Mouse (Mus musculus) erythroblast, embryonic 14.5 days (primary cell): ENCODE data around the gene Fbxl2. TPM values are rescaled to one million over a fixed set of nuclear protein-coding genes. Genes with fewer than 3 reads are reported as not detected.
A peak's percentile ranks its signal among the peaks of the same experiment; 100 is the strongest.

Experiments used
- H3K27me3 ChIP-seq: 2 replicates; pipeline ENCODE4 v1.6.1; 2012; ENCODE audit warnings: inconsistent platforms; ENCODE audit not compliant: control insufficient read depth
- H3K36me3 ChIP-seq: 2 replicates; pipeline ENCODE4 v1.6.1; 2012; ENCODE audit warnings: mild to moderate bottlenecking, inconsistent platforms; ENCODE audit not compliant: control insufficient read depth
- H3K4me1 ChIP-seq: 2 replicates; pipeline ENCODE4 v1.6.1; 2012; ENCODE audit warnings: inconsistent platforms; ENCODE audit not compliant: control insufficient read depth
- H3K4me3 ChIP-seq: replicated peaks from 2 replicates; pipeline ENCODE3; 2012; ENCODE audit warnings: moderate library complexity, mild to moderate bottlenecking, inconsistent platforms
- H3K9me3 ChIP-seq: 2 replicates; pipeline ENCODE4 v1.6.1; 2012; ENCODE audit warnings: low read length, inconsistent platforms, mixed read lengths; ENCODE audit not compliant: control insufficient read depth
- GATA1 ChIP-seq: IDR thresholded peaks from 2 replicates; pipeline ENCODE4 v1.6.1; 2012; ENCODE audit warnings: low read length, inconsistent platforms, mixed read lengths
- TAL1 ChIP-seq: IDR thresholded peaks from 3 replicates; pipeline ENCODE4 v1.6.1; 2012; ENCODE audit warnings: low read length, inconsistent platforms, mixed read lengths
- polyA plus RNA-seq: library from polyadenylated mRNA; stranded (reverse); fragments of >175 nt; gene quantifications from 2 replicates; pipeline ENCODE4 v1.2.3, GENCODE M21; 2012

Fbxl2 gene
- polyA plus RNA-seq, 1 experiment, result not detected

GRCm38 (mm10) chr9:113939063-113939850 lies 106.7 kb downstream of the Fbxl2 start:
- TF ChIP-seq TAL1 (no peak), GATA1 (no peak)
- H3K4me1 ChIP-seq, result peaks cover 95% of the 10 kb centered on the region
- H3K9me3 ChIP-seq, result no peaks in the 10 kb centered on the region
- H3K36me3 ChIP-seq, result peaks cover 78% of the 10 kb centered on the region
- H3K4me3 ChIP-seq, result peak overlapping the region; percentile 27
- no peaks in the 10 kb centered on the region for H3K27me3 ChIP-seq

- no peaks in the 10 kb centered on the region for H3K9me3 ChIP-seq
- TF ChIP-seq TAL1, result no peak
- no peak for TF ChIP-seq GATA1
- H3K36me3 ChIP-seq, result peaks cover 66% of the 10 kb centered on the region
- peak overlapping the region; percentile 25 for H3K4me3 ChIP-seq
- H3K4me1 ChIP-seq, result peaks cover 80% of the 10 kb centered on the region
- no peaks in the 10 kb centered on the region for H3K27me3 ChIP-seq
Measured at GRCm38 (mm10) chr9:113935638-113936037, 110.4 kb downstream of the Fbxl2 start.

GRCm38 (mm10) chr9:113932501-113932900 lies 113.5 kb downstream of the Fbxl2 start:
- TF ChIP-seq TAL1, result no peak
- TF ChIP-seq GATA1, result no peak

GRCm38 (mm10) chr9:113932100-113932470 lies 113.9 kb downstream of the Fbxl2 start:
- Histone ChIP-seq H3K4me3 (peak overlapping the region; percentile 100), H3K9me3 (no peaks in the 10 kb centered on the region), H3K36me3 (peaks cover 38% of the 10 kb centered on the region), H3K27me3 (no peaks in the 10 kb centered on the region), H3K4me1 (peaks cover 62% of the 10 kb centered on the region)
- TF ChIP-seq GATA1, result no peak
- TF ChIP-seq TAL1, result no peak

More at GRCm38 (mm10) chr9:113932501-113932900, 113.5 kb downstream of the Fbxl2 start:
- H3K27me3 ChIP-seq, result no peaks in the 10 kb centered on the region
- peaks cover 42% of the 10 kb centered on the region for H3K36me3 ChIP-seq
- peak overlapping the region; percentile 100 for H3K4me3 ChIP-seq
- peaks cover 65% of the 10 kb centered on the region for H3K4me1 ChIP-seq
- H3K9me3 ChIP-seq, result no peaks in the 10 kb centered on the region

- TF ChIP-seq TAL1 (no peak), GATA1 (no peak)
- H3K27me3 ChIP-seq, result no peaks in the 10 kb centered on the region
- H3K9me3 ChIP-seq, result no peaks in the 10 kb centered on the region
- H3K4me1 ChIP-seq, result peaks cover 58% of the 10 kb centered on the region
- H3K4me3 ChIP-seq, result peak overlapping the region; percentile 100
- H3K36me3 ChIP-seq, result peaks cover 34% of the 10 kb centered on the region
Measured at GRCm38 (mm10) chr9:113931375-113932099, 114.5 kb downstream of the Fbxl2 start.

- no peaks in the 10 kb centered on the region for H3K9me3 ChIP-seq
- TF ChIP-seq GATA1 (no peak), TAL1 (no peak)
Measured at GRCm38 (mm10) chr9:113930534-113931374, 115.2 kb downstream of the Fbxl2 start, which contains the start of gene Ubp1. Gene Ubp1, plus strand, starts transcription at chr9:113930934.

GRCm38 (mm10) chr9:113929676-113930075 lies 116.3 kb downstream of the Fbxl2 start:
- Histone ChIP-seq H3K4me3 (peak overlapping the region; percentile 100), H3K36me3 (peaks cover 16% of the 10 kb centered on the region), H3K4me1 (peaks cover 39% of the 10 kb centered on the region), H3K27me3 (no peaks in the 10 kb centered on the region), H3K9me3 (no peaks in the 10 kb centered on the region)
- no peak for TF ChIP-seq GATA1
- no peak for TF ChIP-seq TAL1

More at GRCm38 (mm10) chr9:113930534-113931374, 115.2 kb downstream of the Fbxl2 start, which contains the start of gene Ubp1:
- Histone ChIP-seq H3K4me1 (peaks cover 50% of the 10 kb centered on the region), H3K27me3 (no peaks in the 10 kb centered on the region), H3K36me3 (peaks cover 26% of the 10 kb centered on the region), H3K4me3 (peak within 1 kb of the TSS; percentile 100)

GRCm38 (mm10) chr9:113928591-113928990 lies 117.4 kb downstream of the Fbxl2 start:
- H3K27me3 ChIP-seq, result no peaks in the 10 kb centered on the region
- no peaks in the 10 kb centered on the region for H3K9me3 ChIP-seq
- TF ChIP-seq GATA1, result no peak
- no peak for TF ChIP-seq TAL1
- H3K4me1 ChIP-seq, result peaks cover 29% of the 10 kb centered on the region
- H3K36me3 ChIP-seq, result peaks cover 15% of the 10 kb centered on the region
- no peak overlapping the region for H3K4me3 ChIP-seq

- no peaks in the 10 kb centered on the region for H3K9me3 ChIP-seq
- no peaks in the 10 kb centered on the region for H3K27me3 ChIP-seq
- peaks cover 10% of the 10 kb centered on the region for H3K4me1 ChIP-seq
- no peak overlapping the region for H3K4me3 ChIP-seq
- peaks cover 22% of the 10 kb centered on the region for H3K36me3 ChIP-seq
- TF ChIP-seq TAL1 (no peak), GATA1 (no peak)
Measured at GRCm38 (mm10) chr9:113924883-113925282, 121.1 kb downstream of the Fbxl2 start.
